Mouse (Mus musculus): ENCODE data around the gene Cdc25b. TPM values are rescaled to one million over a fixed set of nuclear protein-coding genes. Genes with fewer than 3 reads are reported as not detected.

Gene Cdc25b
- total RNA-seq, 2 experiments from 2014 or later: 25.1 to 30.1 TPM

DNA sequence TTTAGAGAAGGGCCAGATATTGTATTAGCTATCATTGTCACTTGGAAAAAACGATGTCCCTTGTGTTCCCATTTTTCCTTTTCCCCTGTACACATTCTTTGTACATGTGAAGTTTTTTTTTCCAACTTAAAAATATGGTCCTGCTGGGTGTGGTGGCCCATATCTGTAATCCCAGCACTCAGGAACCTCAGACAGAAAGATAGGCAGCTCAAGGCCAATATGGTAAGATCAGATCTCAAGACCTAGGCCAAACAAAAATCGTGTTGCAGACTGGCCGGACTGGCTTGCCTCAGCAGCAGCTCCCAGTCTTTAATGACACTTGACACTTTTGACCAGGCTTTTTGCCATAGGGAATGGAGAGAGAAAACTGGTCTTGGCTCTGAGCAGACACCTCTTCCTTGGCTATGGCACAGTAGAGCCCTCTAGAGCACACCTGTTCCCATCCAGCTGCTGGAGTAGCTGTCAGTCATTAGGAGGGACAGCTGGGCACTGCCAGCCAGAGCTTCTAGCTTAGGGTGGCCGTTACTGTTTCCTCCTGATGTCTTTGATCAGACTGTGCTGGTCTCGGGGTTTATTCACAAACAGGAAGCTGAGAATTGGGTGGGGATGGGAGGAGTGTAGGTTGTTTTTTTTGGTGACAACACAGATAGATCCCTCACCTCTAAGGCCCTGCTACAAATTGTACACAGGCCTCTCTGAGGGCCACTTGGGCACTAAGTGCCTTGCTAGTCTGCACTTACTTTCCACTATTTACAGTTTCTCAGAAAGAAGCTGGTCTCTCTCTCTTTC is 3.0 kb downstream of the Cdc25b start:
- intact Hi-C loops (cut with DNase I): no loop called here

DNA sequence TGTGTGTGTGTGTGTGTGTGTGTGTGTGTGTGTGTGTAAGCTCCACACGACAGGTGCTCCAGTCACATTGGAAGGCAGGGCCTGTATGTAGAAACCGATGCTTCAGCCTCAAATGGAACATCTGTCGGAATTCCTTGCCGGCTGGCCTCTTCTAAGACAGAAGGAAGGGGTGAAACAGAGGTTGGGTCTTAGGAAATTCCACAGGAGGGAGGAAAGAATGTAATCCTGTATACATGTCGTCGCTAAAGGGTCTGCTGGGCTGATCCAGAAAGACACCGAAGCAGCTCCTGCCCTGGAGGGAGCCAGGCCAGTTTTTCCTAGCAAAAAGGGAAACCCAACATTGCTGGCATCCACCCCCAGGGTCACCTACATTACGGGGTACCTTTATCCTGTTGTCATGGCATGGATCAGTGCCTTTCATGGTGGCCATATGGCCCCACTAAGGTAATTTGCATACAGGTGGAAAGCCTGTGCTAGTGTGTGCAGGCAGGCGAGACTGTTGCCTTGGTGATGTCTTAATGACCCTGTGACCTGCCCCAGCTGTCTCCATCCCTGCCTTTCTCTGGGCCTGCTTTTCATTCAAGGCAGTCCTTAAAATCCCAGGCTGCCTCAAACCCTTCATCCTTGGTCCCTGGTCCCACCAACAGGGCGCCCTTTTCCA is 3.7 kb downstream of the Cdc25b start:
- peak; percentile 30 for DNase-seq
- intact Hi-C loops (cut with DNase I): no loop called here

More for the DNA sequence above, 3.0 kb downstream of the Cdc25b start:
- DNase-seq: no peak

DNA sequence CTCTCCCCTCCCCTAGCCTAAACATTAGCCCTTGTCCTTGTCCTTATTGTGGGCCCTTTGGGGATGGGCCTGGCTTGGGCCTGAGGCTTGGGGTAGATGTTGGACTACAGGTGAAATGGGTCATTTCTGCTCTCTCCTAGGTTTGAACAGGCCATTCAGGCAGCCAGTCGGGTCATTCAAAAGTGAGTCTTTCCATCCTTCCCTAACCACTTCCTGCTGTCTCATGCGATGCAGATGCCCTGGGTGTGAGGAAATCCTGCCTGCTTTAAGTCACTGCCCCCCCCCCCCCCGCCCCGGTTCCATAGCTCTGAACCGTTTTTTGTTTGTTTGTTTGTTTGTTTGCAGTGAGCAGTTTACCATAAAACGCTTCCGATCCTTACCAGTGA is 4.2 kb downstream of the Cdc25b start:
- DNase-seq: no peak
- intact Hi-C loops (cut with DNase I): no loop called here

DNA sequence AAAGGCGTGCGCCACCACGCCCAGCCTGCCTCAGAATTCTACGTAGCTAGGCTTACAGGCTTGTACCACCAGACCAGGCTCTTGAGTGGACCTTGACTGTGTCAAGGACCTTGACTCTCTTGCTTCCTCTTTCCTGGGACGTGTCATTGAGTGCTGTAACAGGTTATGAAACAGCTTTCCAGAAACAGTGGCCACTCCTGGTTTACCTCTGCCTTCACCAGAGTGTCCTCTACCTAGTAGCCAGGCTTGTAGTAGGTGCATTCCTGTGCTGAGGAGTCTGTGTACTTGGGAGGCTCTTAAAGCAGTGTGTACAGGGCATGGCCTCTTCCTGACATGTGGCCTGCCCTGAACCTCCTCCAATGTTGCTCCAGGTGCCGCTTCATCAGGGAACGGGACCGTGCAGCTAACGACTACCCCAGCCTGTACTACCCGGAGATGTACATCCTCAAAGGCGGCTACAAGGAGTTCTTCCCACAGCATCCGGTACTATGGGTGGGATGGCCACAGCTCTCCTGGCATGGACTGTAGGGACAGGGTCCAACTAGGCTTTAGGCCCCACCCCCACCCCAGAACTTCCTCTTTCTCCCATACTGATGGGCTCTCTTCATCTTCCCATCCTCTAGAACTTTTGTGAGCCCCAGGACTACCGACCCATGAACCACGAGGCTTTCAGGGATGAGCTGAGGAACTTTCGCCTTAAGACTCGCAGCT is 10.0 kb downstream of the Cdc25b start:
- DNase-seq: no peak
- intact Hi-C loops (cut with DNase I): no loop called here

DNA sequence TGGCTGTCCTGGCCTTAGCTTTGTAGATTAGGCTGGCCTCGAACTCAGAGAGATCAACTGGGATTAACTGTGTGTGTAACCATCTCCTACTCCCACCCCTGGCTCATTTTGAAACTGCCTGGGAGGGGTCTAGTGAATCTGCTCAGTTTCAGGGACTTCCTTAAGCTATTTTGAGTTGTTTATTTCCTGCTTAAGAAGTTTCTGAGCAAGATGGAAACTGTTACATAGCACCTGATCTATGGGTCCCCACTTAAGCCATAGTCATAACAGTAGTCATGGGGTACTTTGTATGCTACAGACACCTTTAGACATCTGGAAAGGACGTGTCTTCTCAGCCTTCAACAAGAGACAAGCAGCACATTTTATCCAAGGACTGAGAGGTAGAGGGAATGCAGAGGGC is 14.0 kb downstream of the Cdc25b start:
- DNase-seq: no peak
- intact Hi-C loops (cut with DNase I): no loop called here

DNA sequence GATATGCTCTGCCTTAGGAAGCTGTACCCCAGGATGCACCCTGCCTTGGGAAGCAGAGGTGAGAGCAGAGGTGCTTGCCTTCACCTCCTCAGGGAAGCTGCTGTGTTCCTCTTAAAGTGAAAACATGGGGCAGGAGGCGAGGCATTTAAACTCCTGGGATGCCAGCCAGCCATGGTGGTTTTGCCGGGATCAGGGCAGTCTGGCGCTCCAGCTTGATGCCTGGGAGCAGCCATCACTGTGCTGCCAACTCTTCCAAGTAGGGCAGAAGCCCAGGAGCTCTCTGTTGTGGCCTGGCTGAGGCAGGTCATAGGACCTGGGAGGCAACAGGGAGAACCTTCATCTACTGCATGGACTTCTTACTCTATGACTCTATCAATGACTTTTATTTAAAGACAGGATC is 14.5 kb downstream of the Cdc25b start:
- intact Hi-C loops (cut with DNase I): no loop called here
- DNase-seq: no peak

DNA sequence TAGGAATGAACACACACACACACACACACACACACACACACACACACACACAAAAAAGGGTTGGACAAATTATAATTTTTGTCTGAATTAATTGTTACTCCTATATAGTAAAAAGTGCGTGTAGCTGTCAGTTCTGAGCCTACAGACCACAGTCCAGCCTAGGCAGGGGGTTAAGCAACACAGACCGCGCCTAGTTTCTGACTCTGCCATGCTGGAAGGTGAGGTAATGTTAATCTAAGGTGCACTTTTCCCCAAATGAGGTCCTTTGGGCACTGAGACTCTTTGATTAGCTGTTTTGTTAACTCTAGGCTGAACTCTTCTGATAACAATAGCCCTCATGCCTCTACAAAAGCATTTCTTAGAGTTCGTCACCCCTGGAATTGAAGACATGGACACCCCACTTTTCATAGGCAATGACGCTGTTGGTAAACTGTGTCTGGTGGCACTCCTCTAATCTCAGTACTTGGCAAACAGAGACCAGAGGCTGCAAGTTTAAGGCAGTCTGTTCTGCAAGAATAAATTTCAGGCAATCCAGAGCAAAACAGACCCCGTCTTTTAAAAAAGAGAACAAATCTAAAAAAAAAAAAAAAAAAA is 17.2 kb downstream of the Cdc25b start:
- intact Hi-C loops (cut with DNase I): no loop called here
- no peak for DNase-seq

DNA sequence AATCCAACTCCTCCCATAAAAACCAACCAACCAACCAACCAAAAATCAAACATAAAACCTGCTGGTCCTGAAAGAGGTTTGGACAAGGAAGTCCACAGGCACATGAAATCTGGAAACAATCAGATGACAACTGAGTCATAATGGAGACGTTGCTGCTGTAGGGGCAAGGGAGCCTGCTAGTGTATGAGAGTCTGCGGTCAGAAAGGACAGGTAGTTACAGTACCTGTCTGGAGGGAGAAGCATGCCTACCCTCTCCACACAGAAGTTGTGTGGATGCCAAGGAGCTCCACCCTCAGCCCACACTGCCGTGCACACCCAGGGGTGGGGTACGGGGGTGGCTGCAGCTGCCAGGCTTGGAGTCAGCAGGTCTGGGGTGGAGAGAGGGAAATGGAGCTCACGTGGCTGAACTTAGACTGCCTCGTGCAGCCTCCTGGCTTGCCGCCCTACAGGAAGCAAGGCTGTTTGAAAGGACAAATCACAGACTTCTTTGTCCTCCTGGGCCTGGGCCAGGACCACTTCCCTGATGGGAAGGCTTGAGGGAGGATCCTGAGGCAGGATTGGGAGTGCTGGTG is 17.7 kb downstream of the Cdc25b start:
- intact Hi-C loops (cut with DNase I): no loop called here

DNA sequence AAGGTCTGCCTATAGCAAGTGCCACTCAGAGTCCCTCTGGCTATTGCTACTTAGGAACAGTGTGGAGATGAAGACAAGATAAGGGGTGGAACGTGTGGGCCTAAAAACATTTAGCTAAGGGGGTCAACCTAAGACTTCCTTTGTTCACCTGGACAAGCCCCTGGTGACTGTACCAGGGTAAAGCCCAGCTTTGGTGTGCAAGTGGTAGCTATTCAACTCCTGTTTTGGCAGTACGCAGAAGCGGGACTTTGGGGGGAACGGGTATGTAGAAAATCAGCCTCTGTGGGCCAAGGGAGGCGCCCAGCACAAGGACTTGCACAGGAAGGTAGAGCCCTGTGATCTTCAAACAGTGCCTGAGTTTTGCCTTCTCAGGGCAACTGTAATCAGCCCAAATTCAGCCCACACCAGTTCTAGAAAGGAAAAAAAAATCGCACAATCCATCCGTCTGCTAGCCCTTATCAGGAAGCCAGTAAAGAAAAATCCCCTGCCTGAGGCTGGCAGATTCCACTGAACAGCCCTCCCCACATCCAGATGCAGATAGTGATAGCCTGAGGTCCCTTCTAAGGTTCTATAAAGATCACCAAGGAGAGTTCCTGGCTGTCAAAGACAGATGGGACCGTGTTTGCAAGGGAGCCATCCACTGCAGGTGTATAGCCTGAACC is 18.9 kb downstream of the Cdc25b start:
- DNase-seq: no peak
- intact Hi-C loops (cut with DNase I): no loop called here

More for the DNA sequence above, 17.7 kb downstream of the Cdc25b start:
- peak; percentile 74 for DNase-seq

DNA sequence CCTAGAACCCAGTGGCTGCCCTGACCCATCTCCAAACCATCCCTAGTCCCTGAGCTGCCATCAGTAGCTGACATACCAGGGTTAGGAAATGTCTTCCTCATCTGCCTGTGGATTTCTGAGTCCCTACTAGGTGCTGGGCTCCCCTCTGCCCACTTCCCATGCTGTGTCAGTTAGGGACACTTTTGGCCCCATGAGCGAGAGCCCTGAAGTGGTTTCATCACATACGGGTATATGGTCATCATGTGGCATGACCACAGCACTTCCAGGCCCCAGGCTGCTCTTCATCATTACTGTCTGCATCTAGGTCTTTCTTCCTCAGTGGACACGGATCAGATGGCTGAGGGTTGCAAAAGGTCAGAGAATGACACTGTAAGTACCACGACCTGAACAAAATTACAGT is 20.0 kb downstream of the Cdc25b start, which contains the start of gene Ap5s1:
Gene Ap5s1 (plus strand): TSS at position 301 of the 400 bp plus-strand sequence.
- intact Hi-C loops (cut with DNase I): no loop called here
- no peak for DNase-seq

DNA sequence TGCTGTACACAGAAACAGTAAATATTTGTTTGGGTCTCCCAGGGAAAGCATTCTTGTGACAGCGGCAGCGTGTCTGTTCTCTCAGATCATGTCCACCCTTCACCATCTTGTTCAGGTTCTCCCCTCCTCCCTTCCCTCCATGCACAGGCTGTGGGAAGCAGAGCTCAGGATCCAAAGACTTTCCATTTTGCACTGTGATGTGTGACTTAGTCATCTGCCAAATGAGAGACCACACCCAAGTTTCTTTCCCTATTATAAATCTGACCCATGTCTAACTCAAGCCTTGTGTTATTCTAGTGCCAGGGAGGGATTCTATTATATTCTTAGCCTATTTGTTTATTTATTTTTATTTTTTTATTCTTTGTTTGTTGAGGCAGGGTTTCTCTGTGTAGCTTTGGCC is 21.6 kb downstream of the Cdc25b start:
- intact Hi-C loops (cut with DNase I): no loop called here
- DNase-seq: no peak

DNA sequence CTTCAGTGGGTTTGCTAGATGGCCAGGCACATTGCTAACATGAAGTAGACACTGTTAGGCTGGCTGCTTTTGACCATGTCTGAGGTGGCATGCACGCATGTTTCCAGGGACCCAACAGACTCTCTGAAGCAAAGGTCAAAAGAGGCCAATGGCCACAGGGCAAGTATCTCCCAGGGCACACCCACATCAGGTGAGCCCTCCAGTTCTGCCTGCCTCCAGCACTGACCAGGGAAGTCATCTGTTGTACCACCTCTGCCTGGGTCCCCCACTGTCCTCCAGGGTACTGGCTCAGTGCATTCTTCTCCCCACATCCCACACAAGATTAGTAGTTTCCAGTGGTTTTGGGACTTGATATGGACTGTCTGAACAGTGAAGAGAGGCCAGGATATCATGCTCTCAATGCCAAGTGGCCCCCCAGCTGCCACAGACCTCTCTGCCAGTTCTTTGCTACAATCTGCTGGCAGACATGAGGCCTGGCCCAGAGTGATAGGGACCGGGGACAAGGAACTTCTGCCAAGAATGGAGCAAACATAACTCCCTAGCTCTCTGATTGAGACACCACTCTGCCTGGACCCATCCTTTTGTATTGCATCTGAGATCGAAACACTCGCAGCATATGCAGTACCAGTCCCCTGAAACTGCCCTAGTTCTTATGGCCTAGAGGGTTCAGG is 22.5 kb downstream of the Cdc25b start:
- peak; percentile 39 for DNase-seq
- intact Hi-C loops (cut with DNase I): no loop called here

DNA sequence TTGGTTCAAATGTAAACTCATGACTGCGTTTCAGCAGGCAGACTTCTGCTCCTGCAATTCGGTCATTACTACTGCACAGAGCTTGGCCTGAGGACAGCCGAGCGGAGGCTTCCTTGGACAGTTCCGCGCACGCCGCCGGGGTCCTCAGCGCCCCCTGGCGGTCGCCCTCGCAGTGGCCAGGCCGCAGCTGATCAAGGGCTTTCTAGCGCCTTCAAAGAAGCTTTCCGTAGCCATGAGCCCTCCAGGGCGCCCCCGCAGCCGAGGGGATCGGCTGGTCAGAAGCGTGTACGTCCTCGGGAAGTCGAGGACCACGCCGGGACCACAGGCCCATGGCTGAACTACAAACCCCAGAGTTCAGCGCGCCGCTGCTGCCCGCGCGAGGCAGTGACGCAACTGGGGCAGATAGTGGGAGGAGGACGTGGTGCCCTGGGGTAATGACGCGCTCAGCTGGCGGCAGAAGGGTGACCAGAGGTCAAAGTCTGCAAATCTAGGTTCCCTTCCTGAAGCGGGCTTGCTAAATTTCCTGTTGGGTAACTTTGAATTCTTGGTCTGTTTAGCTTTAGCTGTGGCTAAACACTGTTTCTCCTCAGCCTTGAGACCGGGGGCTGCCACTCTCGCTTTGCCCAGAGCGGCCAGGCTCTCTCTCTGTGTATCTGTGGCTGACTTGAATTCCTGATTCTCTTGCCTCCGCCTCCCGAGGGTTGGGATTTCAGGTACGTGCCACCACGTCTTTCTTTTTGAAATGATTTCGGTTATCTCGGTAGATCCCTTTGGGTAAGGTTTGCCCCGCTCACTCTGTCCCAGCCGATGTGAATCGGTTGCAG is 23.4 kb downstream of the Cdc25b start:
- intact Hi-C loops (cut with DNase I): no loop called here
- DNase-seq: peak; percentile 96

DNA sequence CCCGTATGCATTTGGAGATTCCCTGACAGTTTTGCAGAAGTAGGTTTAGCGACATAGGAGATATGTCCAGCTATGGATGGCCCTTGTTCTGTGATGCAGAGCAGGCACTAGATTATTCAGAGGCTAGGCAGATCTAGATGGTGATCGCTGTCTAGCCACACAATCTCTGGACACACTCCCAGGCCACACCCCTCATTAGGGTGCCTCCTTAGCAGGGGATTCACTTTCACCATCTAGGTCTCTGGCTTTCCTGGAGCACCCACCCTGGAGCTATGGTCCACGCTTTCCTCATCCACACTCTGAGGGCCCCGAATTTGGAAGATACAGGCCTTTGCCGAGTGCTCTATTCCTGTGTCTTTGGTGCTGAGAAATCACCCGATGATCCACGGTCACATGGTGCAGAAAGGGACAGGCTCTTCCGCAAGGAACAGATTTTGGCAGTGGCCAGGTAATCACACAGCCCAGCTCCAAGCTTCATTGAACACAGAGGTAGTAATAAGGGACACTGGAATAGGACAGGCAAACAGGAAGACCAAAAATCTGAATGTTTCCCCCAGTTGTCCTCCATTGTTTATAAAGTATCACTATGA is 24.4 kb downstream of the Cdc25b start:
- intact Hi-C loops (cut with DNase I): no loop called here
- no peak for DNase-seq

DNA sequence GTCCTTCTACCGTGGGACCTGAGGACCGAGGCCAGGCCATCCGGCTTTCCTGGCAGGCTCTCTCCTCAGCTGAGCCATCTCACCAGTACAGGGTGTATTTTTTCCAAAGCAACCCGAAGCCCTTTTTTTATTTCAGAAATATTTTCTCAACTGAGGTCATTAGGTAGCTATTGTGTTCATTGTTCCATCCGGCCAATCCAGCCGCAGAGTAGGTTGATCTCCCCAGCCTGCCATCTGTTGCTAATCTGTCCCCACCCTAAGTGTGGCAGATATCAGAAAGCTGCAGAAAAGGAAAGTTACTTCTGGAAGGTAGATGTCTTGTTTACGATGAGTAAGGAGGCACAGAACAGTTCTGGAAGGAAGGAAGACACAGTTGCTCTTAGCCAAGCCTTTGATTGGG is 27.0 kb downstream of the Cdc25b start:
- DNase-seq: no peak
- intact Hi-C loops (cut with DNase I): no loop called here

DNA sequence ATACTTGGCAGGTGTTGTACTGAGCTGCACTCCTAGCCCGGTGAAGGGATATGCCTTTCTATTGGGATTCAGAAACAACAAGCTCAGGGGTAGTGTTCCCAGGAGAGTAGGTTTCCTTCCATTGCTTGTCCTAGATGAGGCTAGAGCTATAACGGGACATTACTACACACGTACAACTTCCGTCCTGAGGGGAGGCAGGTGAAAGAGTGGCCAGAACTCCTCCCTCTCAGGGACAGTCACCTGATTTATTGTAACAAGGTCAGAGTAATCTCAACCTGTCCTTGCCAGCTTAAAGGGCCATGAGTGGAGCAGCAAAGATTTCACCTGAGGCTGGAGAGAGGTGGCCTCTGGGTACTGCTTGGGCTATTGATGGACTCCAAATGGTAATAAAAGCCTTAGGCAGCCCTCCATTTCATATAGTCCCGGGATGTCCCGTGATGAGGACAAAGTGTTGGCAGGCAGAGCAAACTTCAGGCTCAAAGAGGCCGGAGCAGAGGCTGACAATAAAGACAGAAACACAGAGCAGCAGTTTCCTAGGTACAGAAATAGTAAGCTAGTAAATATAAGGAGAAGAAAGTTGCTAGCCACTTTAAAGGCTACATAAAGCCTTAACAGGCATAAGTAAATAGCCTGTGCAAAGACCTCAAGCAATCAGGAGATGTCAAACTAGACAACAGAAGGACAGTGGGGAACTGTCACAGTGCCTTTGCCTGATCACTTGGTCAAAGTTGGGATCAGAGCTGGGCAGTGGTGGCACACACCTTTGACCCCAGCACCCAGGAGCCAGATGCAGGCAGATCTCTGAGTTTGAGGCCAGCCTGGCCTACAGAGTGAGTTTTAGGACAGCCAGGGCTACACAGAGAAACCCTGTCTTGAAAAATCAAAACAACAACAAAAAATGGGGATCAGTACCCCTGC is 29.5 kb downstream of the Cdc25b start:
- intact Hi-C loops (cut with DNase I): no loop called here

DNA sequence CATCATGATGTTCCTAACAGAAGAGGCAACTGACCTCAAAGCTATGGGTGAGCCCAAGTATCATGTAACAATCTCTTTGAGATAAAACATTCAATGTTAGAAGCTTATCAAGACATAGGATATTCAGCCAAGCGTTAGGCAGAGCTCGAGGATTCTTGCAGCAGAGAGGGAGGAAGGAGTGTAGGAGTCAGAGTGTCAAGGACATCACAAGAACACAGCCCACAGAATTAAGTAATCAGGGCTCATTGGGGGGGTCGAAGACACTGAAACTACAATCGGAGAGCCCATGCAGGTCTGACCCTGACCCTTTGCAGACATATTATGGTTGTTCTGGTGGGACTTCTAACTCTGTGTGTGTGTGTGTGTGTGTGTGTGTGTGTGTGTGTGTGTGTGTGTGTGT is 33.3 kb downstream of the Cdc25b start:
- intact Hi-C loops (cut with DNase I): no loop called here
- no peak for DNase-seq

More for the DNA sequence above, 29.5 kb downstream of the Cdc25b start:
- DNase-seq: no peak

Data from left cerebral cortex, postnatal 4 days (tissue).